Mouse (Mus musculus): Measurements from ENCODE around the gene Rab33b. TPM values are rescaled to one million over a fixed set of nuclear protein-coding genes. Genes with fewer than 3 reads are reported as not detected.

Rab33b gene
- polyA plus RNA-seq, 1 experiment from 2014 or later = 15.3 TPM

GRCm38 (mm10) chr3:51544442-51545128 lies 60.9 kb downstream of the Rab33b start:
- Histone ChIP-seq H3K27me3 (replicated peaks; ENCODE audit: low read depth, poor library complexity, severe bottlenecking) (no peaks in the 10 kb centered on the region), H3K27ac (replicated peaks) (no peak overlapping the region), H3K4me3 (no peak overlapping the region), H3K36me3 (replicated peaks) (peaks cover 81% of the 10 kb centered on the region), H3K9me3 (no peaks in the 10 kb centered on the region), H3K4me1 (peaks cover 5% of the 10 kb centered on the region)
- DNase-seq (ENCODE audit: low spot score) = no peak
- 91% methylated on average over 19 of the region's 19 CpGs for WGBS

Other genes starting within 250 kb of the Rab33b start
- gene Elf2, start 143.3 kb upstream of the Rab33b start, polyA plus RNA-seq (2016; fragmentation: Nextera tagmentation; extraction: Ambion mirVana) = 42.0 and 49.2 TPM in 2 replicates
- 8.0 and 8.7 TPM in 2 replicates for gene Mgarp, start 87.2 kb upstream of the Rab33b start, polyA plus RNA-seq (2016; fragmentation: Nextera tagmentation; extraction: Ambion mirVana)
- gene Ndufc1, start 74.9 kb upstream of the Rab33b start, polyA plus RNA-seq (2016; fragmentation: Nextera tagmentation; extraction: Ambion mirVana) = 646 and 663 TPM in 2 replicates
- gene Naa15, start 68.8 kb upstream of the Rab33b start, polyA plus RNA-seq (2016; fragmentation: Nextera tagmentation; extraction: Ambion mirVana) = 68.2 and 69.9 TPM in 2 replicates
- gene Setd7, start 77.0 kb downstream of the Rab33b start, polyA plus RNA-seq (2016; fragmentation: Nextera tagmentation; extraction: Ambion mirVana) = 4.2 and 5.1 TPM in 2 replicates
- gene Mgst2, start 176.4 kb downstream of the Rab33b start, polyA plus RNA-seq (2016; fragmentation: Nextera tagmentation; extraction: Ambion mirVana) = 0.61 and 0.74 TPM in 2 replicates